Mouse (Mus musculus) testis, adult 2 months (tissue): ENCODE measurements around the gene Atg4b. TPM values are rescaled to one million over a fixed set of nuclear protein-coding genes. Genes with fewer than 3 reads are reported as not detected.

Experiments used
- H3K27ac ChIP-seq: fragments of 200-500 bp; 2 replicates; pipeline ENCODE4 v1.5.1; 2012; ENCODE audit warnings: low read depth, low read length; ENCODE audit not compliant: control insufficient read depth, insufficient read depth
- H3K27me3 ChIP-seq: fragments of 200-500 bp; 2 replicates; pipeline ENCODE4 v1.6.1; 2012; ENCODE audit warnings: mild to moderate bottlenecking, low read length, moderate library complexity; ENCODE audit not compliant: control insufficient read depth, insufficient read depth
- H3K36me3 ChIP-seq: fragments of 200-500 bp; 2 replicates; pipeline ENCODE4 v1.6.1; 2012; ENCODE audit warnings: mild to moderate bottlenecking, low read length; ENCODE audit not compliant: control insufficient read depth, insufficient read depth
- H3K4me1 ChIP-seq: fragments of 200-500 bp; 2 replicates; pipeline ENCODE4 v1.6.1; 2012; ENCODE audit warnings: low read length; ENCODE audit not compliant: control insufficient read depth, insufficient read depth
- H3K4me3 ChIP-seq: fragments of 200-500 bp; 2 replicates; pipeline ENCODE4 v1.5.1; 2012; ENCODE audit warnings: low read depth, mild to moderate bottlenecking, low read length, moderate library complexity, mixed read lengths; ENCODE audit not compliant: control insufficient read depth
- CTCF ChIP-seq: fragments of 200-500 bp; IDR thresholded peaks from 2 replicates; pipeline ENCODE4 v1.5.1; 2012; ENCODE audit warnings: low read depth, mild to moderate bottlenecking, inconsistent platforms, low read length, moderate library complexity; ENCODE audit not compliant: control insufficient read depth, insufficient read depth, insufficient replicate concordance
- POLR2A ChIP-seq: fragments of 200-500 bp; IDR thresholded peaks from 2 replicates; pipeline ENCODE4 v1.6.1; 2012; ENCODE audit warnings: low read depth, mild to moderate bottlenecking, inconsistent platforms, low read length, moderate library complexity; ENCODE audit not compliant: control insufficient read depth
- polyA plus RNA-seq: library from polyadenylated mRNA; depleted of rRNA; stranded (reverse); fragments of >200 nt; gene quantifications from 2 replicates; pipeline ENCODE4 v1.2.3, GENCODE M21; 2012; rRNA removed

Gene Atg4b
- polyA plus RNA-seq: 36.5 and 38.3 TPM in 2 replicates

- no peak within 1 kb of the TSS for H3K4me3 ChIP-seq
- H3K4me1 ChIP-seq: peaks cover 4% of the 10 kb centered on the region
- H3K27ac ChIP-seq: no peak within 1 kb of the TSS
- no peaks in the 10 kb centered on the region for H3K27me3 ChIP-seq
- TF ChIP-seq CTCF: no peak
- no peaks in the 10 kb centered on the region; the same call in 1 of the 2 replicates for H3K36me3 ChIP-seq
Measured at GRCm38 (mm10) chr1:93751290-93751689, at the start of gene Atg4b. Atg4b (plus strand) TSS chr1:93751500.

GRCm38 (mm10) chr1:93702106-93702505 lies 49.2 kb upstream of the Atg4b start:
- Histone ChIP-seq H3K27ac (no peak overlapping the region), H3K36me3 (no peaks in the 10 kb centered on the region), H3K4me1 (no peaks in the 10 kb centered on the region), H3K4me3 (no peak overlapping the region), H3K27me3 (no peaks in the 10 kb centered on the region)
- no peak for TF ChIP-seq CTCF

GRCm38 (mm10) chr1:93703472-93704048 lies 47.7 kb upstream of the Atg4b start:
- H3K27ac ChIP-seq: no peak overlapping the region
- H3K36me3 ChIP-seq: no peaks in the 10 kb centered on the region
- H3K4me1 ChIP-seq: no peaks in the 10 kb centered on the region
- no peak overlapping the region for H3K4me3 ChIP-seq
- H3K27me3 ChIP-seq: no peaks in the 10 kb centered on the region
- TF ChIP-seq CTCF (no peak), POLR2A (no peak)

- no peak overlapping the region for H3K27ac ChIP-seq
- H3K4me1 ChIP-seq: no peaks in the 10 kb centered on the region
- H3K4me3 ChIP-seq: no peak overlapping the region
- H3K36me3 ChIP-seq: no peaks in the 10 kb centered on the region
- no peak for TF ChIP-seq CTCF
- TF ChIP-seq POLR2A: no peak
- H3K27me3 ChIP-seq: no peaks in the 10 kb centered on the region
Measured at GRCm38 (mm10) chr1:93704341-93704740, 47.0 kb upstream of the Atg4b start.

GRCm38 (mm10) chr1:93705389-93705788 lies 45.9 kb upstream of the Atg4b start:
- Histone ChIP-seq H3K36me3 (no peaks in the 10 kb centered on the region), H3K27me3 (no peaks in the 10 kb centered on the region), H3K4me3 (no peak overlapping the region), H3K27ac (no peak overlapping the region), H3K4me1 (no peaks in the 10 kb centered on the region)
- TF ChIP-seq POLR2A: no peak
- no peak for TF ChIP-seq CTCF

- H3K27ac ChIP-seq: no peak overlapping the region
- no peaks in the 10 kb centered on the region for H3K4me1 ChIP-seq
- no peaks in the 10 kb centered on the region for H3K27me3 ChIP-seq
- H3K36me3 ChIP-seq: no peaks in the 10 kb centered on the region; the same call in none of the 2 replicates
- H3K4me3 ChIP-seq: no peak overlapping the region
- TF ChIP-seq POLR2A: no peak
- TF ChIP-seq CTCF: no peak
Measured at GRCm38 (mm10) chr1:93716166-93716565, 35.1 kb upstream of the Atg4b start.

GRCm38 (mm10) chr1:93721557-93721956 lies 29.7 kb upstream of the Atg4b start:
- no peaks in the 10 kb centered on the region; the same call in 1 of the 2 replicates for H3K36me3 ChIP-seq
- no peak for TF ChIP-seq CTCF
- no peak for TF ChIP-seq POLR2A

GRCm38 (mm10) chr1:93724623-93725022 lies 26.7 kb upstream of the Atg4b start:
- no peaks in the 10 kb centered on the region for H3K4me1 ChIP-seq
- TF ChIP-seq CTCF (no peak), POLR2A (no peak)

More at GRCm38 (mm10) chr1:93721557-93721956, 29.7 kb upstream of the Atg4b start:
- Histone ChIP-seq H3K27ac (no peak overlapping the region), H3K4me3 (no peak overlapping the region), H3K27me3 (no peaks in the 10 kb centered on the region), H3K4me1 (no peaks in the 10 kb centered on the region)

More at GRCm38 (mm10) chr1:93724623-93725022, 26.7 kb upstream of the Atg4b start:
- Histone ChIP-seq H3K4me3 (no peak overlapping the region), H3K27me3 (no peaks in the 10 kb centered on the region), H3K36me3 (no peaks in the 10 kb centered on the region; the same call in 1 of the 2 replicates), H3K27ac (no peak overlapping the region)
